Mouse (Mus musculus): ENCODE measurements around the gene Dcbld1. TPM values are rescaled to one million over a fixed set of nuclear protein-coding genes. Genes with fewer than 3 reads are reported as not detected.
"Not testable (repeated sequence)": the region's sequence is repeated elsewhere in the genome, so short reads cannot be mapped to it uniquely, and the experiment has no call there.

Dcbld1 gene
- polyA plus RNA-seq, 1 experiment from 2014 or later, result 20.4 TPM

- Histone ChIP-seq H3K9ac (ENCODE audit: low read depth, low read length) (no peak overlapping the region), H3K36me3 (ENCODE audit: control insufficient read depth, insufficient read depth, low read length) (no peaks in the 10 kb centered on the region; the same call in 1 of the 2 replicates), H3K4me1 (ENCODE audit: control insufficient read depth, insufficient read depth, low read length) (no peaks in the 10 kb centered on the region), H3K27me3 (ENCODE audit: control insufficient read depth, insufficient read depth, low read depth, low read length) (no peaks in the 10 kb centered on the region), H3K27ac (ENCODE audit: low read length) (no peak overlapping the region), H3K9me3 (replicated peaks; ENCODE audit: control insufficient read depth, low read length, poor library complexity, severe bottlenecking) (no peaks in the 10 kb centered on the region), H3K4me3 (ENCODE audit: low read depth, low read length) (no peak overlapping the region), H3K4me2 (ENCODE audit: low read length) (no peak overlapping the region)
- WGBS, result 84% methylated on average over 7 of the region's 7 CpGs
- no peak for ATAC-seq
Measured at GRCm38 (mm10) chr10:52304574-52304973, 71.2 kb downstream of the Dcbld1 start.

- ATAC-seq, result no peak
- Histone ChIP-seq H3K9ac (ENCODE audit: low read depth, low read length) (no peak overlapping the region), H3K27ac (ENCODE audit: low read length) (no peak overlapping the region), H3K36me3 (ENCODE audit: control insufficient read depth, insufficient read depth, low read length) (no peaks in the 10 kb centered on the region; the same call in 1 of the 2 replicates), H3K4me2 (ENCODE audit: low read length) (no peak overlapping the region), H3K9me3 (replicated peaks; ENCODE audit: control insufficient read depth, low read length, poor library complexity, severe bottlenecking) (no peaks in the 10 kb centered on the region), H3K4me3 (ENCODE audit: low read depth, low read length) (no peak overlapping the region), H3K27me3 (ENCODE audit: control insufficient read depth, insufficient read depth, low read depth, low read length) (no peaks in the 10 kb centered on the region), H3K4me1 (ENCODE audit: control insufficient read depth, insufficient read depth, low read length) (no peaks in the 10 kb centered on the region)
- 89% methylated on average over 8 of the region's 8 CpGs for WGBS
Measured at GRCm38 (mm10) chr10:52309196-52309595, 75.8 kb downstream of the Dcbld1 start.

GRCm38 (mm10) chr10:52319506-52320286 lies 86.3 kb downstream of the Dcbld1 start:
- no peak overlapping the region for H3K4me3 ChIP-seq (ENCODE audit: low read depth, low read length)
- H3K36me3 ChIP-seq (ENCODE audit: control insufficient read depth, insufficient read depth, low read length), result no peaks in the 10 kb centered on the region
- H3K27ac ChIP-seq (ENCODE audit: low read length), result no peak overlapping the region
- H3K9me3 ChIP-seq (replicated peaks; ENCODE audit: control insufficient read depth, low read length, poor library complexity, severe bottlenecking), result no peaks in the 10 kb centered on the region
- H3K4me2 ChIP-seq (ENCODE audit: low read length), result no peak overlapping the region
- ATAC-seq, result no peak
- no peaks in the 10 kb centered on the region for H3K27me3 ChIP-seq (ENCODE audit: control insufficient read depth, insufficient read depth, low read depth, low read length)
- 95% methylated on average over 28 of the region's 28 CpGs for WGBS
- no peaks in the 10 kb centered on the region for H3K4me1 ChIP-seq (ENCODE audit: control insufficient read depth, insufficient read depth, low read length)
- H3K9ac ChIP-seq (ENCODE audit: low read depth, low read length), result no peak overlapping the region

- H3K4me2 ChIP-seq (ENCODE audit: low read length), result no peak overlapping the region
- WGBS, result 99% methylated on average over 3 of the region's 3 CpGs
- no peaks in the 10 kb centered on the region for H3K4me1 ChIP-seq (ENCODE audit: control insufficient read depth, insufficient read depth, low read length)
- no peak overlapping the region for H3K9ac ChIP-seq (ENCODE audit: low read depth, low read length)
- no peak for ATAC-seq
- no peak overlapping the region for H3K27ac ChIP-seq (ENCODE audit: low read length)
- no peaks in the 10 kb centered on the region for H3K9me3 ChIP-seq (replicated peaks; ENCODE audit: control insufficient read depth, low read length, poor library complexity, severe bottlenecking)
- no peaks in the 10 kb centered on the region for H3K36me3 ChIP-seq (ENCODE audit: control insufficient read depth, insufficient read depth, low read length)
- no peak overlapping the region for H3K4me3 ChIP-seq (ENCODE audit: low read depth, low read length)
- H3K27me3 ChIP-seq (ENCODE audit: control insufficient read depth, insufficient read depth, low read depth, low read length), result no peaks in the 10 kb centered on the region
Measured at GRCm38 (mm10) chr10:52321918-52322317, 88.5 kb downstream of the Dcbld1 start.

- 0% methylated on average over 1 of the region's 1 CpGs for WGBS
- H3K36me3 ChIP-seq (ENCODE audit: control insufficient read depth, insufficient read depth, low read length), result 0 out of 2 replicates have a peak, but pooled peaks cover 5% of the 10 kb centered on the region
- H3K4me1 ChIP-seq (ENCODE audit: control insufficient read depth, insufficient read depth, low read length), result no peaks in the 10 kb centered on the region
- no peak overlapping the region for H3K9ac ChIP-seq (ENCODE audit: low read depth, low read length)
- H3K27ac ChIP-seq (ENCODE audit: low read length), result no peak overlapping the region
- ATAC-seq, result no peak
- H3K4me3 ChIP-seq (ENCODE audit: low read depth, low read length), result no peak overlapping the region
- H3K9me3 ChIP-seq (replicated peaks; ENCODE audit: control insufficient read depth, low read length, poor library complexity, severe bottlenecking), result no peaks in the 10 kb centered on the region
- H3K27me3 ChIP-seq (ENCODE audit: control insufficient read depth, insufficient read depth, low read depth, low read length), result no peaks in the 10 kb centered on the region
- H3K4me2 ChIP-seq (ENCODE audit: low read length), result no peak overlapping the region
Measured at GRCm38 (mm10) chr10:52331007-52331406, 97.6 kb downstream of the Dcbld1 start.

- H3K4me1 ChIP-seq (ENCODE audit: control insufficient read depth, insufficient read depth, low read length); H3K27ac ChIP-seq (ENCODE audit: low read length); H3K9me3 ChIP-seq (replicated peaks; ENCODE audit: control insufficient read depth, low read length, poor library complexity, severe bottlenecking); H3K9ac ChIP-seq (ENCODE audit: low read depth, low read length); H3K4me2 ChIP-seq (ENCODE audit: low read length); H3K27me3 ChIP-seq (ENCODE audit: control insufficient read depth, insufficient read depth, low read depth, low read length); H3K4me3 ChIP-seq (ENCODE audit: low read depth, low read length); ATAC-seq: not testable (repeated sequence)
- peaks cover 27% of the 10 kb centered on the region for H3K36me3 ChIP-seq (ENCODE audit: control insufficient read depth, insufficient read depth, low read length)
- 95% methylated on average over 4 of the region's 4 CpGs for WGBS
Measured at GRCm38 (mm10) chr10:52343324-52343723, 109.9 kb downstream of the Dcbld1 start.

- H3K27me3 ChIP-seq (ENCODE audit: control insufficient read depth, insufficient read depth, low read depth, low read length), result no peaks in the 10 kb centered on the region
- no peaks in the 10 kb centered on the region for H3K4me1 ChIP-seq (ENCODE audit: control insufficient read depth, insufficient read depth, low read length)
- 80% methylated on average over 9 of the region's 9 CpGs for WGBS
- H3K9me3 ChIP-seq (replicated peaks; ENCODE audit: control insufficient read depth, low read length, poor library complexity, severe bottlenecking), result no peaks in the 10 kb centered on the region
- H3K27ac ChIP-seq (ENCODE audit: low read length), result no peak overlapping the region
- ATAC-seq, result no peak
- peaks cover 14% of the 10 kb centered on the region for H3K36me3 ChIP-seq (ENCODE audit: control insufficient read depth, insufficient read depth, low read length)
- H3K4me2 ChIP-seq (ENCODE audit: low read length), result no peak overlapping the region
- H3K9ac ChIP-seq (ENCODE audit: low read depth, low read length), result no peak overlapping the region
- H3K4me3 ChIP-seq (ENCODE audit: low read depth, low read length), result no peak overlapping the region
Measured at GRCm38 (mm10) chr10:52353184-52353583, 119.8 kb downstream of the Dcbld1 start.

GRCm38 (mm10) chr10:52358467-52358866 lies 125.0 kb downstream of the Dcbld1 start, which contains the start of gene Gm26741:
Gene Gm26741, plus strand, starts transcription at chr10:52358767.
- Histone ChIP-seq H3K4me1 (ENCODE audit: control insufficient read depth, insufficient read depth, low read length) (no peaks in the 10 kb centered on the region), H3K4me2 (ENCODE audit: low read length) (no peak within 1 kb of the TSS), H3K9me3 (replicated peaks; ENCODE audit: control insufficient read depth, low read length, poor library complexity, severe bottlenecking) (no peaks in the 10 kb centered on the region), H3K9ac (ENCODE audit: low read depth, low read length) (no peak within 1 kb of the TSS), H3K27me3 (ENCODE audit: control insufficient read depth, insufficient read depth, low read depth, low read length) (no peaks in the 10 kb centered on the region), H3K27ac (ENCODE audit: low read length) (no peak within 1 kb of the TSS), H3K4me3 (ENCODE audit: low read depth, low read length) (no peak within 1 kb of the TSS), H3K36me3 (ENCODE audit: control insufficient read depth, insufficient read depth, low read length) (peaks cover 3% of the 10 kb centered on the region; the same call in 1 of the 2 replicates)
- 96% methylated on average over 2 of the region's 2 CpGs for WGBS
- ATAC-seq, result no peak

GRCm38 (mm10) chr10:52360241-52360735 lies 126.9 kb downstream of the Dcbld1 start:
- Histone ChIP-seq H3K36me3 (ENCODE audit: control insufficient read depth, insufficient read depth, low read length) (peaks cover 3% of the 10 kb centered on the region; the same call in 1 of the 2 replicates), H3K9ac (ENCODE audit: low read depth, low read length) (no peak overlapping the region), H3K27ac (ENCODE audit: low read length) (no peak overlapping the region), H3K4me1 (ENCODE audit: control insufficient read depth, insufficient read depth, low read length) (no peaks in the 10 kb centered on the region), H3K4me3 (ENCODE audit: low read depth, low read length) (no peak overlapping the region), H3K9me3 (replicated peaks; ENCODE audit: control insufficient read depth, low read length, poor library complexity, severe bottlenecking) (no peaks in the 10 kb centered on the region), H3K27me3 (ENCODE audit: control insufficient read depth, insufficient read depth, low read depth, low read length) (no peaks in the 10 kb centered on the region), H3K4me2 (ENCODE audit: low read length) (no peak overlapping the region)
- WGBS, result 98% methylated on average over 4 of the region's 4 CpGs
- no peak for ATAC-seq
